Mouse (Mus musculus) common myeloid progenitor, adult 5-6 weeks (primary cell): Measurements from ENCODE around the gene Ankrd36. TPM values are rescaled to one million over a fixed set of nuclear protein-coding genes. Genes with fewer than 3 reads are reported as not detected.
"Not testable (repeated sequence)": the region's sequence is repeated elsewhere in the genome, so short reads cannot be mapped to it uniquely, and the experiment has no call there.

Experiments used
- ATAC-seq: replicated peaks from 2 replicates; pipeline ENCODE4 v1.8.0; 2016; ENCODE audit warnings: low read depth, mild to moderate bottlenecking, moderate TSS enrichment, inconsistent platforms; ENCODE audit not compliant: poor library complexity, severe bottlenecking
- total RNA-seq: library from RNA; stranded (forward); fragments of 200-1000, 187-1606 nt; gene quantifications from 2 replicates; pipeline ENCODE4 v1.2.3, GENCODE M21; 2017

The Ankrd36 gene
- total RNA-seq: not detected in 2 replicates

DNA sequence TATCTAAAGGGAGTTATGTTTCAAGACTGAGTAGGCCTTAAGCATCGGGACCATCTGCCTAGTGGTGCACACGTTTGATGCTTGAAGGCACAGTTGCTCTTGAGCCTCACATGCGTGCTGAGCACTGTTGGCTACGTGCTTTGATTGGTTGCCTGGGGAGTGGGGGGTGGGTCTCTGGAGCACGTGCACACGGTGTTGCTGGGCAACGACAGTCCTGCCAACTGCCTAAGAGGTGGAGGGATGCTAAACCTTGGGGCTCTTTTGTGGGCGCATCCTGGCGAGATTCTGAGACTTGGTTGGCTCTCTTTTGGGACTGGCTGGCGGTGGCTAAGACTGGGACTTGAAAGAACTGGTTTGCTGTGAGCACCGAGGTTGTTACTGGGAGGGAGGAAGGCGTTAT is at the start of gene Ankrd36:
Ankrd36 (plus strand) TSS at position 211 of the 400 bp plus-strand sequence.
- ATAC-seq: no peak

DNA sequence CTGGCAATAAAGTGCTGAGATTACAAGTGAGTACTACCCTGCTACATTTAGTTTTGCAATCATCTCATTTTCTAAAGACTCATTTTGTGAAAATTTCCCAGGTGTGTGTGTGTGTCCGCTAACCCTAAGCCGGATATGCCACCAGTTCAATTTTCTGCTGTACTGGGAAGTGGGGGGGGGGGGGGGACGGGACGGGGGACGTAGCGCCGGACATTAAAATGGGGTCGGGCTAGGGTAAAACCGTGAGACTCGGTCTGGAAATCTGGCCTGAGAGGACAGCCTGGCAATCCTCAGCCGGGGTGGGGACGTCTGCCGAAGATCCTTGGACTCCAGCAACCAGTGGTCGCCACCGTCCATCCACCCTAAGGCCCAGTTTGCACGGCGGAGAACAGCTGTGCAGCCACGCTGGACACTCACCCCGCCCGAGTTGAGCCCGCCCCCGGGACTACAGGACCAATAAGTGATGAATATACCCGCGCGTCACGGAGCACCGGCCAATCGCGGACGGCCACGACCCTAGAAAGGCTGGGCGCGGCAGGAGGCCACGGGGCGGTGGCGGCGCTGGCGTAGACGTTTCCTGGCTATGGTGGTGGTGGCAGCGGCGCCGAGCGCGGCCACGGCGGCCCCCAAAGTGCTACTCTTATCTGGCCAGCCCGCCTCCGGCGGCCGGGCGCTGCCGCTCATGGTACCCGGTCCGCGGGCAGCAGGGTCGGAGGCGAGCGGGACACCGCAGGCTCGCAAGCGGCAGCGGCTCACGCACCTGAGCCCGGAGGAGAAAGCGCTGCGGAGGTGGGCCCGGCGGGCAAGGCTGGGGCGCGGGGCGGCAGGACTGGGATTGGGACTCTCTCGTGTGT is 48.8 kb upstream of the Ankrd36 start, which contains the start of gene Xbp1:
Xbp1 (plus strand) TSS at position 248 of the 854 bp plus-strand sequence.
- peak; percentile 89 for ATAC-seq

DNA sequence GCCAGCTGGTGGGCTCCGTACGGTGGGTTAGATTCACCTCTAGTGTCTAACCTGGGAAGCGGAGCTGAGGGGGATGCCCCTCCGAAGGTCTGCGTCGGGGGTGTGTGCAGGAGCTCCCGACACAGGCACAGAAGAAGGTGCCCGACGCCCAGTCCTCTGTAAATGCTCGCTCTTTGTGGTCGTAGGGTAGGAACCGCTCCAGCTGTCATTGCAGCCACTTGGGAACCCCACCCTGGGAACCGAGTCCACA is 48.3 kb upstream of the Ankrd36 start:
- ATAC-seq: peak; percentile 1; the same call in 1 of the 2 replicates

DNA sequence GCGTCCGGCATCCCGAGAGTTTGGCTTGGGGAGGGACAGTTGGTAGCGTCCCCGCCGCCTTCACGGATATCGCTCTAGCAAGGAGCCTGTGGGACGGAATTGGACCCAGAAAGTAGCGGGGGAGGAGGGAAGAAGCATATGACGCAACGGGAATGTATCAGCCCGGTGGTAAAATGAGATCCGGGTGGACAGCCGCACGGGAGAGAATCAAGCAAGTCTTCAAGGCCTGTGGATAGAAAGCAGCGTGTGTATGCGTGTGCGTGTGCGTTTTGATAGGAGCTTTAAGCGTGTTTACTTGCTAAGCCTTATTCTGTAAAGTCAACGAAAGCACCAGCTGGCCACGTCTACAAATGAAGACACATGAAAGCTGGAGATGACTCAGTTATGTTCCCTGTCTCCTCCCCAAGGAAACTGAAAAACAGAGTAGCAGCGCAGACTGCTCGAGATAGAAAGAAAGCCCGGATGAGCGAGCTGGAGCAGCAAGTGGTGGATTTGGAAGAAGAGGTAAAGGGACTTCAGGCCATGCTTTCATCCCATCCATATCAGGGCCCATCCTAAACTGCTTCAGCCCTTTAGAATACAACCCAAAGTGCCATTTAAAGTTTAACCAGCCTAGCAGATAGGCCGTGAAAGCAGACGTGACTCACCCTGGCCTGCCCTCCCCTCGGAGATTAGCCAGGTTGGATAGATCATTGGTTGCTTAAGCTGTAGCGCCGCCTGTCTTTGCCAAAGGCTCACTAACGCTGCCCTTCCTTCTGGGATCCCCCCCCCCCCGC is 47.8 kb upstream of the Ankrd36 start:
- peak; percentile 67 for ATAC-seq

DNA sequence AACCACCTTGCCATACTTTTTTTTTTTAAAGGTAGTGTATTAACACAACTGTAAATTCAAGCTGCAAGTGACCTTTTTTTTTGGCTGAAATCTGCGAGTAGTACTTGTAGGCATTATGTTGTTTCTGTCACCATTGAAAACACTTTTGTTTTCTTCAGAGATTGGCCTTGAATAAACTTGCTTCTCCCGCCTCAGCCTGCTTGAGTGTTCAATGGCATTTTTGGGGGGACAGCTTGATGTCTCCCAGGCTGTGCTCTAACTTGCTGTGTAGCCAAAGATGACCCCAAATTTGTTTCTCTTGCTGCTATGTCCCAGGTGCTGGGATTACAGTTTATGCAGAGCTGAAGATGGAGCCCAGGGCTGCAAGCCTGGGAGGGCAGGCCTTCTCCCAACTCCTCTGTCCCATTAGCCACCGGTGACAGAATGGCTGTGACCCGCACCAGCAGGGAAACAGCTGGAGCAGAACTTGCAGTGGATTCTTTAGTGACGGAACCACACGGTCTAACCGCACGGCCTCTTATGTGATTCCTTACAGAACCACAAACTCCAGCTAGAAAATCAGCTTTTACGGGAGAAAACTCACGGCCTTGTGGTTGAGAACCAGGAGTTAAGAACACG is 46.6 kb upstream of the Ankrd36 start:
- no peak for ATAC-seq

DNA sequence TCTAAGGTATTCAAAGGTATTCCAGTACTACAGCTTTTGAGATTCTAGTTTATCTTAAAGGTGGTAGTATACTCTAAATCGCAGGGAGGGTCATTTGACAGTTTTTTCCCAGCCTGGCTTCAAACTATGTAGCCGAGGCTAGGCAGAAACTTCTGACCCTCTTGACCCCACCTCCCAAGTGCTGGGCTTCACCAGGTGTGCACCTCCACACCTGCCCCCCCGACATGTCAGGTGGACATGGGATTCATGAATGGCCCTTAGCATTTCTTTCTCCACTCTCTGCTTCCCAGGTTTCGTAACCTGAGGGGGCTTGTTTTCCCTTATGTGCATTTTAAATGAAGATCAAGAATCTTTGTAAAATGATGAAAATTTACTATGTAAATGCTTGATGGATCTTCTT is 44.1 kb upstream of the Ankrd36 start:
- ATAC-seq: no peak

DNA sequence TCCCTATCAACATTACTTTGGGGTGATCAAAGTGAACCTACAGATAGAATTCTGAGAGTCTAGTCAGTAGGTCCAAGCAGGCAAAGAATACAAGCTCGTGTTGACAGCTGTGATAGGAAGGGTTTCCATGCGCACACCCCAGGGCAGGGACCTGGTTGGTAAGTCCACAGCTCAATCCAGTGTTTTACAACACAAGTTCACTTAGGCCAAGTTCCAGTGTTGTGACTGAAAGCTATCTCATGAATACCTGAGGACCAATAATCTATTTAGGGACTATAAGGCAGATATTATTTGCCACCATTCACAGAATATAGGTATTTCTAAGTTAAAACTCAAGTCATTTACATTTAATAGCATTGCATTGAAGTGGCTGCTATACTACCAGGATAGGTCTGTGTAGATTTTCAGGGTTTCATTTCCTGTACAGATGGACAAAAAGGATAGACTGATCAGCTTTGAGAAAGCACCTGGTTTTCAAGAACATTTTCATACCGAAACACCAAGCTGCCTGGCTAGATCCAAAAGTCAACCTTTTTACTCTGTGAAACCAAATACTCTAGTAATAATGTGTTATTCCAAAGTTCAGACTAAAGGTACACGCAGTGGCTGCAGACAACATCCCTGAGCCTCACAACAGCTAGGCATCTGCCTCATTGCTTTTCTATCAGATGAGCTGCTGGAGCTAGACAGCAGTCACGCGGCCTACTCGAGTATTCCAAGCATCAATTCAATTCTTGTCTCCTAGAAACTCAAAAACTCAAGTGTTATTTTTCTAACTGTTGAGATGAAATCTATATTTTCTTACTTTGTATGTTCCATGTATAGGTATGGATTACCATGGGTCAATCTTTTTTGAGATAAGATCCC is 42.7 kb upstream of the Ankrd36 start:
- ATAC-seq: no peak

DNA sequence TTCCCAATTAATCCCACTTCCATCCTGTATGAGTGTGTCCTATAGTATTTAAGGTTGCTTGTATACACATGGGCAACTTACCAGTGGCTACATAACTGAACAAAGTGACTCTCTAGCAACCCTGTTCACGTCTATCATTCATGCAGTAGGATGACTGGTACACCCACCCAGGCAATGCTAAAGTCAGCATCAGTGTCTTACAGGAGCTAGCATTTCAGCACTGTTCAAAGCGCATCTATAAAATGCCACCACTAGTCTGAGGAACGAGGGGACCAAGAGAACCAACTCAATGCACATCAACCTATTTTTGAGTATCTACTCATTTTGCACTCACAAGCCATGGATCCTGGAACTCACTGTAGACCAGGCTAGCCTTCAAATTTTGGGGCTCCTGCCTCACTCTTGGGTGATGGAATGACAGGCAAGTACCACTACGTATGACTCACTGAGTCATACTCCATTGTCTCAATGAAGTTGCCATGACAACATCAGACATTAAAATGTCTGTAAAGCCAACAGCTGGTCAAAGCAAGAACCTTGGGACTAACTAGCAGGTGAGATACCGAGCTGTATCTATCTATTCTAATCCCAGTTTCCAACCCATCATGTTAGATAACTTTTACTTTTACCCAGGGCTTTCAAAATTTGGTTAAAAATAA is 41.5 kb upstream of the Ankrd36 start:
- no peak for ATAC-seq

DNA sequence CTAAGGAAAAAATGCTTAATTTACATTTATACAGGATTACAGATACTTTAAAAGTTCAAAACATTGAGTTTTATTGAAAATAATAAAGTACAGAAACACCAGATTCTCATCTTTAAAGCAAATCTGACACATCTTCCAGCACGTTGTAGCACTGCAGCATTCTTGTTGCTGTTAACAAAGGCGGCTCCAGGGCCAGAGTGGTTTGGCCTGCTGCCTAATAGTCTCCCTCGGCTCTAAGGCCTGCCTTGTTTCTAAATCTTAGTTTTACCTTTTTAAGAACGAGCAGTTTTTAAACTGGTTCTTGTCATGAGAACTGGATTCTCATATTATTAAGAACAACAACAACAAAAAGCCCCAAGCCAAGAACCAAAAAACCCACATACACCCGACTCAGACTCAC is 40.6 kb upstream of the Ankrd36 start:
- ATAC-seq: no peak

DNA sequence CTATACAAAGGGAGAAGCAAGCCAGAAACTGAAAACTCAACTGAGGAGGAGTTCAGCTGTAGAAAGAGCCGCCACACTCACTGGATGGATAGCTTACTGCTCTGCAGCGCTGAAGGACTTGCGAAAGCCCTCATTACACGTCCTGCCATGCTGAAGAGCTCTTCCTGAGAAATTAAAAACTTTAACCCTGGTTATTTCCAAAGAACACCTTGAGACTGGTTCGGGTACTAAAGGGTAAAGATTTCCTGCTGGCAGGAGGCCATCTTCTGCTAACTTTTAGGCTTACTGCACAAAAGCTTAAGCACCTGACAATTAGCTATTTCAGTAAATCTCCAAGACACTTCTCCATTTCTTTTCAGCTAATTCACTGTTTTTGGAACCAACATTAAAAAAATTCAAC is 39.3 kb upstream of the Ankrd36 start:
- ATAC-seq: no peak

DNA sequence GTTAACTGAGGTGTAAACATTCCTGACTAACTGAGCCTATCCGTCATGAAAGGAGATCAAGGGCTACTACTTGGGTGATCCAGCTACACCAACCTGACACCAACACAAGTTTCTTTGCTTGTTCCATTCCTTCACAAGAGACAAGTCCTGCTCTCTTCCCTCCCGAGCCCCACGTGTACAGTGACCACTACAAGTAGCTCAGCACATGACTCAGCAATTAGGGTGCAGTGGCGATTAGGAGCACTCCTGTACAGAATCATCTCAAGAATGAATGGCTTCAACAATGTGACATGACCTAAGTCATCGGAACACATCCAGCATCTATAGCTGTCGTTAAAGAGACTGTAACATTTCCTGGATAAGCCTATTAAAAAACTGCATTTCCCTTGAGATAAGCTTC is 38.8 kb upstream of the Ankrd36 start:
- ATAC-seq: peak; percentile 18; the same call in 1 of the 2 replicates

DNA sequence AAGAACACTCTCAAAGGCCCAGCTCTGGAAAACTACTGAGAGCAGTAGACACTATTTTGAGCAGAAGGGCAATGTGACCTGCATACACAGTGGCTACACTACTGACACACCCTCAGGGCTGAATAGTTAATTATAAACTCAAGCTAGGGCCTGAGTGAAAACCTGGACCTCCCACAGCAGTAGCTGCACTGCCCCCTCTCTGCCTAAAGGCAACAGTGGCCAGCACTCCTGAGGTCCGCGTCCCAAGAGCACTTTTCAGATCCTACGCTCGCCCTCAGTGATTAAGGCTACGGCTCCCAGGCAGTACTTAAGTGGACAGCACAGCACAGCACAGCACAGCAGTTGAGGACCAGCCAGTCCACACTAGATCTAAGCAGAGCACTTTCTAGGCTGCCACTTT is 36.4 kb upstream of the Ankrd36 start:
- no peak for ATAC-seq

DNA sequence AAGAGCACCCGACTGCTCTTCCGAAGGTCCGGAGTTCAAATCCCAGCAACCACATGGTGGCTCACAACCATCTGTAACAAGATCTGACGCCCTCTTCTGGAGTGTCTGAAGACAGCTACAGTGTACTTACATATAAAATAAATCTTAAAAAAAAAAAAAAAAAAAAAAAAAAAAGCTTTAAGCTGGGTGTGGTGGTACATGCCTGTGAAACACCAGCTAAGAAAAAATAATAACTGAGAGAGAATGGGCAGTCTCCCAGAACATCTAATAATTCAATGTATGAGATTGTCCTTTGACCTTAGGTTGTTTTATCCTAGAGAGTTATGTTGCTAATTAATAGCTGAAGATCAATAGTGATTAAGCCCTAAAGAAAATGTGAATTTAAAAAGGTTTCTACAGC is 32.0 kb upstream of the Ankrd36 start:
- not testable (repeated sequence) for ATAC-seq

DNA sequence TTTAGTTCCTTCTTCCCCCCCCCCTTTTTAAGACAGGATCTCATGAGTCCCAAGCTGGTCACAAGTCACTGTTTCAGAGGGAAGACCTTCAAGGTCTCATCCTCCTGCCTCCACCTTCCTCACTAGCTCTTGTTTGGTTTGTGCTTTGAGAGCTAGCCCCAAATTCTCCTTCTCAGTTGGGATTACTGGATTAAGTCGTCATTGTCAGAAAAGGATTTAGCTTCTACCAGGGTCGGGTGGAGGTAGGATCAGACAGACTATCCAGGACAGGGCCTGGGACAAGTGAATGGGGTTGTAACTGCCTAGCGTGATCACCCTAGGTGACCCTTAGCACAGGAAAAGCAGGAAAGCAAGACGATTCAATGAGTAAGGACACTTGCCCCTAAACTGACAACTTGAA is 29.2 kb upstream of the Ankrd36 start:
- no peak for ATAC-seq

DNA sequence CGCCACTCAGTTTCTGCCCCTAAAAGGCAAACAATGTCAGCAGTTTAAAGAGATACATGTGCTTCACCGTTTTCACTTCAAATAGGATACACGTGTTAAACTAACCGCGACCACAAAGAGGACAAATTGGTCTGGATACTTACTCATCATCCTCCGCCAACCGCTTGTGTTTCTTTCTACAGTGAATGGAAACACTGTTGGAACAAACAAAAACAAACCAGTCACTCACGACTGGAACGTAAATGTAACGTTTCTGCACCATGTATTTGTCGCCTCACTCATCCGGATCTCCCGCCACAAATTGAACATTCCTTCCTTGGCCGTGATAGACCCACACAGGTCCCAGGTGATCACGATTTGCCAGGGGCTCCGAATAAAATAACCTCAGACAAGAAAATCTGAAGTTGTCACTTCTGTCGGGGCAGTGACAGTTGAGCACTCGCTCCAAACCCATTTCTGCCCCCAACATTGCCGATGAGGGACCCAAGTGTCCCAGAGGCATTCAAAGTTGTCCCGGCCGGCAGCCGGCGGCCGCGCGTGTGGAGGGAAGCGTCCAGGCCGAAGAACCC is 28.2 kb upstream of the Ankrd36 start:
- peak; percentile 10; the same call in 1 of the 2 replicates for ATAC-seq

DNA sequence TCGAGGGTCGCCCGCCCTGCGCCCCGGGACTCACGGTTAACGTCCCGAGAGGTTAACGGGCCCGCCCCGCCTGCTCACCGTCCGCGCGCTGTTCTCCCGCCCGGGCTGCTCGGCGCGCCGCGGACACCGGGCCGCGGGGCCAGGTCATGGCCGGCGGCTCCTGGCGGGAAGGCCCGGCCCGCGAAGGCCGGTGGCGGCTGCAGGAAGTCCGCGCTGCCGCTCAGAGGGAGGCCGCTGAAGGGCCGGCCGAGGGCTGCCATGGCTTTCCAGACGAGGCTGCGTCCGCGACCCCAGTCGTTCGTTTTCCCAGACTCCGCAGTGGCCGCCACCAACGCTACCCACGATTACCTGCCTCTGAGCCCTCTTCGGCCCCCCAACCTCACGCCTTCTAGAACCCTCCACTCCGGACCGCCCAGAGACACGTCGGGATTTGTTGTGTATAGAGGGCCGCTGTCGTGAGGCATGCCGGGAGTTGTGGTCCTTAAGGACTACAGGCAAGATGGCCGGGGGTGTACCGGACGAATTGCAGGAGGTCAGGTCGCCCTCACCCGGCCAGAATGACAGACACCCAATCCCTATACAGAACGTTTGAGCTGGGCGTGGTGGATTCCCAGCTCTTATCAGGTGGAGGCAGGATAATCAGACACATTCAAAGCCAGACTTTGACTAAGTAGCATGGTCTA is 27.5 kb upstream of the Ankrd36 start, which contains the start of gene Ccdc117:
Ccdc117 (minus strand) TSS at position 389 of the 683 bp plus-strand sequence.
- peak; percentile 99 for ATAC-seq

DNA sequence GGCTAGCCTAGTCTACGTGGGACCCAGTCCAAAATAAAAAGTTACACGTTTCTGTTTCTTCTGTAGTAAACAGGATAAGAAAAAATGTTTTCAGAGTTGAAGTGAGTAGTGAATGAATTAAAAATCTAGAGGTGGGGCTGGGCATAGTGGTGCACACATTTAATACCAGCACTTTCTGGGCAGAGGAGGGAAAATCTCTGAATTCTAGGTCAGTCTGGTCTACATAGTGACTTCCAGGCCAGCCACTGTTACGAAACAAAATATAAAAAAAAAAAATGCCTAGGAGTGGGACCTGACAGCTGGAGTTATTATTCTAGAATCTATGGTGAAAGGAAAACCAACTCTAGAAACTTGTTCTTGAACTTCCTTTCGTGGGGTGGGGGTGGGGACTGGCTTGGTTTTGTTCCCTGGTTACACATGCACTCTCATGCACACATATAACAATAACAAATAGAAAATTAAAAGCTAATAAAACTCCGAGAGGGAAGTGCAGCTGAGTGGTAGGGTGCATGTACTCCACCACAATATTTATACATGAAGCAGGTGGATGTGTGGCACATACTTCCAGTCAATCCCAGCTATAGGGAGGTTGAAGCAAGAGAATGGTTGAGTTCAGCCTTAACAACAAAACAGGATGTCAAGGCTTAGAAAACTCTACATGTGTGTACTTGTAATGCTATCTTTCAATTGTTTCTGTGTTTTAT is 26.9 kb upstream of the Ankrd36 start:
- no peak for ATAC-seq

DNA sequence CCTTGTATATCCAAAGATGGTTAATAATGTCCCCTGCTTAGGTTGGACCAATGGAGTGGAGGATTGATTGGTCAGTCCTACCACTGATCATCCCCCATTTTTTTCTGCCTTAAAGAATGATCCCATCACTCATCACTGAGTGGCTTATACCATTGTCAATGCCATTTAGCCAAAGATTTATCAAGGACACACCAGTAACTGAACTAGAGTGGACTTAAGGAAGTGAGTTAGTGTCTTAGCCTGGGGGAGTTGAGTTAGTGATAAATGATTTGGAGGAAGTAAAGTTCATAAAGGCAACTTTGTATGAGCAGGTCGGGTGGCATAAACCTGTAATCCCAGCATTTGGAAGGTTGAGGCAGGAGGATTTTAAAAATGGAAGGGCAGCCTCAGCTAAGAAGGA is 26.2 kb upstream of the Ankrd36 start:
- no peak for ATAC-seq
